Mouse (Mus musculus) ES-Bruce4 (cell line): ENCODE data around the gene Mprip.

ENCODE experiments used
- CTCF ChIP-seq: IDR thresholded peaks from one replicate; pipeline ENCODE4 v1.8.1; 2011; ENCODE audit warnings: low read depth, low read length
- POLR2A ChIP-seq: IDR thresholded peaks from one replicate; pipeline ENCODE4 v1.8.1; 2011; ENCODE audit warnings: low read length; ENCODE audit not compliant: insufficient read depth

- TF ChIP-seq CTCF (no peak), POLR2A (no peak)
These were observed 54.3 kb downstream of the Mprip start for GRCm38 (mm10) chr11:59715424-59715840.
